8 mouse cellular contexts compared by ENCODE assay signal in the genomic region with DNA sequence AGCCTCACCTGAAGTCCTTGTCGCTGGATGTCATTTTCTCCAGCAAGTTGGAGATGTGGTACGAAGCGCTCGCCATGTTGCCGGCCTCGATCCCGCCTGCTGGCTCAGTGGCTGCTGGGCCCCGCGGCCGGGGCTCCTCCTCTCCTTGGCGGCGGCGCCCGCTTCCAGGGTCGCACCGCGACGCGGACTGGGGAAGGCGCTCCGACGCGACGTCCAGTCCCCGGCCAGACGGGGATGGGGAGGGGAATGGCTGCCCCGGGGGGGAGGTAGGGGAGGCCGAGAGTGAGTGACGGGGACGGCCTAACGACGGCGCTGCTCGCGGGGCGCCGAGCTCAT. TPM values are rescaled to one million over a fixed set of nuclear protein-coding genes. Genes with fewer than 3 reads are reported as not detected.
DNase-seq lines count a peak whose midpoint lies in the region; ATAC-seq and TF ChIP-seq lines count a peak whose summit lies in the region.

No protein-coding gene starts in this region.

- no peaks in the 10 kb centered on the region for H3K27me3 ChIP-seq in lung, embryonic 14.5 days (ENCODE audit: insufficient read depth, low read length)
- no peaks in the 10 kb centered on the region for H3K27me3 ChIP-seq in embryonic facial prominence, embryonic 15.5 days
- H3K27me3 ChIP-seq in limb, embryonic 10.5 days (ENCODE audit: low read depth, poor library complexity, severe bottlenecking), result no peaks in the 10 kb centered on the region
- no peaks in the 10 kb centered on the region for H3K27me3 ChIP-seq in neural tube, embryonic 14.5 days (ENCODE audit: control insufficient read depth, insufficient read depth, low read length)

- H3K9ac ChIP-seq in lung, embryonic 14.5 days, result peak overlapping the region; percentile 94
- H3K9ac ChIP-seq in embryonic facial prominence, embryonic 15.5 days, result peak overlapping the region; percentile 90
- H3K9ac ChIP-seq in neural tube, embryonic 14.5 days (replicated peaks; ENCODE audit: low read depth, low read length), result peak overlapping the region; percentile 97

- ATAC-seq in lung, embryonic 14.5 days (ENCODE audit: insufficient read depth), result no peak; the same call in 1 of the 2 replicates
- ATAC-seq in embryonic facial prominence, embryonic 15.5 days (ENCODE audit: insufficient number of reproducible peaks, low FRiP score, low TSS enrichment, low read depth), result peak; percentile 63
- ATAC-seq in neural tube, embryonic 14.5 days (ENCODE audit: low read depth), result no peak; the same call in 1 of the 2 replicates

- peaks cover 14% of the 10 kb centered on the region; the same call in 1 of the 2 replicates for H3K36me3 ChIP-seq in lung, embryonic 14.5 days (ENCODE audit: insufficient read depth)
- H3K36me3 ChIP-seq in embryonic facial prominence, embryonic 15.5 days, result peaks cover 12% of the 10 kb centered on the region; the same call in 1 of the 2 replicates
- H3K36me3 ChIP-seq in limb, embryonic 10.5 days, result peaks cover 26% of the 10 kb centered on the region
- 0 out of 2 replicates have a peak, but pooled peaks cover 4% of the 10 kb centered on the region for H3K36me3 ChIP-seq in neural tube, embryonic 14.5 days (ENCODE audit: control insufficient read depth, insufficient read depth, low read length)

- H3K9me3 ChIP-seq in lung, embryonic 14.5 days (ENCODE audit: low read depth, low read length), result no peaks in the 10 kb centered on the region
- H3K9me3 ChIP-seq in embryonic facial prominence, embryonic 15.5 days (replicated peaks), result no peaks in the 10 kb centered on the region
- H3K9me3 ChIP-seq in limb, embryonic 10.5 days (replicated peaks), result no peaks in the 10 kb centered on the region
- no peaks in the 10 kb centered on the region for H3K9me3 ChIP-seq in neural tube, embryonic 14.5 days (ENCODE audit: control insufficient read depth, low read length)

- no peak for TF ChIP-seq CTCF in lung, embryonic 14.5 days (IDR thresholded peaks at IDR 0.05; ENCODE audit: low read depth)

- peak overlapping the region; percentile 99 for H3K27ac ChIP-seq in lung, embryonic 14.5 days (ENCODE audit: low read depth)
- peak overlapping the region; percentile 98 for H3K27ac ChIP-seq in embryonic facial prominence, embryonic 15.5 days (replicated peaks)
- peak overlapping the region; percentile 99 for H3K27ac ChIP-seq in limb, embryonic 10.5 days
- peak overlapping the region; percentile 95 for H3K27ac ChIP-seq in neural tube, embryonic 14.5 days (ENCODE audit: low read depth, low read length)

- no peak for DNase-seq in lung, embryonic 14.5 days
- no peak for DNase-seq in lung, postnatal 25 days (ENCODE audit: low spot score)
- DNase-seq in limb, embryonic 10.5 days (ENCODE audit: low spot score), result no peak
- DNase-seq in left cerebral cortex, adult 8-10 months (ENCODE audit: low spot score in 2 of 2), result no peak
- DNase-seq in cerebellum, adult 18-20 months, result no peak
- DNase-seq in kidney, adult 8-10 months, result no peak

- WGBS in lung, embryonic 14.5 days, result under 1% methylated on average over 20 of the region's 37 CpGs
- WGBS in embryonic facial prominence, embryonic 15.5 days, result 0% methylated on average over 30 of the region's 37 CpGs
- WGBS in limb, embryonic 10.5 days, result under 1% methylated on average over 34 of the region's 37 CpGs
- WGBS in neural tube, embryonic 14.5 days, result 0% methylated on average over 26 of the region's 37 CpGs

- H3K4me1 ChIP-seq in lung, embryonic 14.5 days (ENCODE audit: insufficient read depth), result peaks cover 4% of the 10 kb centered on the region; the same call in 1 of the 2 replicates
- peaks cover 9% of the 10 kb centered on the region for H3K4me1 ChIP-seq in embryonic facial prominence, embryonic 15.5 days
- H3K4me1 ChIP-seq in limb, embryonic 10.5 days, result peaks cover 20% of the 10 kb centered on the region
- peaks cover 13% of the 10 kb centered on the region for H3K4me1 ChIP-seq in neural tube, embryonic 14.5 days (ENCODE audit: control insufficient read depth, insufficient read depth, low read length)

- H3K4me2 ChIP-seq in lung, embryonic 14.5 days, result peak overlapping the region; percentile 84
- H3K4me2 ChIP-seq in embryonic facial prominence, embryonic 15.5 days (replicated peaks), result peak overlapping the region; percentile 55
- H3K4me2 ChIP-seq in neural tube, embryonic 14.5 days (ENCODE audit: low read depth, low read length), result peak overlapping the region; percentile 84

- H3K4me3 ChIP-seq in lung, embryonic 14.5 days (ENCODE audit: low read depth, low read length), result peak overlapping the region; percentile 79
- H3K4me3 ChIP-seq in embryonic facial prominence, embryonic 15.5 days (replicated peaks), result peak overlapping the region; percentile 96
- H3K4me3 ChIP-seq in limb, embryonic 10.5 days, result peak overlapping the region; percentile 96
- peak overlapping the region; percentile 99 for H3K4me3 ChIP-seq in neural tube, embryonic 14.5 days (ENCODE audit: low read depth, low read length)

RNA-seq across cellular contexts. Expression of a gene that starts 0.3 kb away (rescaled TPM):
- polyA plus RNA-seq in lung, embryonic 14.5 days (2014; fragmentation: Nextera tagmentation; extraction: Ambion mirVana), result 102 and 104 TPM in 2 replicates
- polyA plus RNA-seq in embryonic facial prominence, embryonic 15.5 days (2015; fragmentation: Nextera tagmentation; extraction: Ambion mirVana), result 53.6 and 58.8 TPM in 2 replicates
- 95.9 and 107 TPM in 2 replicates for polyA plus RNA-seq in limb, embryonic 10.5 days (2016; fragmentation: Nextera tagmentation; extraction: Ambion mirVana)
- 53.4 and 75.0 TPM in 2 replicates for polyA plus RNA-seq in neural tube, embryonic 14.5 days (2014; fragmentation: Nextera tagmentation; extraction: Ambion mirVana)
- total RNA-seq in left cerebral cortex, adult 8-10 months (2022), result 100 to 1,000 TPM; 145 to 164 (median 151) TPM
